Comparison of ENCODE assay signal across 8 mouse cellular contexts in genomic region chrX:75672976-75673375, GRCm38 (mm10).
A peak's percentile ranks its signal among the peaks of the same experiment; 100 is the strongest.
DNase-seq lines count a peak whose midpoint lies in the region; ATAC-seq lines count a peak whose summit lies in the region.

No protein-coding gene starts in this region.

- peak overlapping the region; percentile 35; the same call in 1 of the 2 replicates for H3K4me2 ChIP-seq in forebrain, embryonic 14.5 days (ENCODE audit: low read length)
- H3K4me2 ChIP-seq in intestine, embryonic 16.5 days (ENCODE audit: low read depth, low read length), result peak overlapping the region; percentile 43

- no peaks in the 10 kb centered on the region for H3K9me3 ChIP-seq in forebrain, embryonic 14.5 days (replicated peaks; ENCODE audit: control insufficient read depth, low read length)
- no peaks in the 10 kb centered on the region for H3K9me3 ChIP-seq in intestine, embryonic 16.5 days (ENCODE audit: control insufficient read depth, low read length)
- peaks cover 28% of the 10 kb centered on the region; the same call in 1 of the 2 replicates for H3K9me3 ChIP-seq in midbrain, embryonic 10.5 days (replicated peaks)

- WGBS in forebrain, embryonic 14.5 days, result 82% methylated on average over 13 of the region's 13 CpGs
- 84% methylated on average over 13 of the region's 13 CpGs for WGBS in intestine, embryonic 16.5 days
- 78% methylated on average over 13 of the region's 13 CpGs for WGBS in midbrain, embryonic 10.5 days

- peak; percentile 12 for DNase-seq in kidney, adult 11 months
- no peak for DNase-seq in kidney, postnatal 36 days
- peak; percentile 8 for DNase-seq in adrenal gland, adult 8-10 months
- peak; percentile 0 for DNase-seq in forebrain, embryonic 14.5 days (ENCODE audit: low spot score)
- DNase-seq in midbrain, embryonic 10.5 days (ENCODE audit: low spot score), result no peak
- peak; percentile 11 for DNase-seq in testis, postnatal 14 days (ENCODE audit: low spot score)
- DNase-seq in embryo, embryonic 11 days, result no peak

- no peaks in the 10 kb centered on the region for H3K4me1 ChIP-seq in forebrain, embryonic 14.5 days (ENCODE audit: control insufficient read depth, insufficient read depth, low read length)
- no peaks in the 10 kb centered on the region for H3K4me1 ChIP-seq in intestine, embryonic 16.5 days (ENCODE audit: control insufficient read depth, insufficient read depth, low read length)
- H3K4me1 ChIP-seq in midbrain, embryonic 10.5 days, result no peaks in the 10 kb centered on the region

- no peak overlapping the region for H3K27ac ChIP-seq in forebrain, embryonic 14.5 days (ENCODE audit: low read depth, low read length)
- no peak overlapping the region for H3K27ac ChIP-seq in intestine, embryonic 16.5 days (ENCODE audit: low read length)
- H3K27ac ChIP-seq in midbrain, embryonic 10.5 days (replicated peaks), result peak overlapping the region; percentile 74

- H3K9ac ChIP-seq in forebrain, embryonic 14.5 days (ENCODE audit: low read length), result peak overlapping the region; percentile 54
- H3K9ac ChIP-seq in intestine, embryonic 16.5 days (ENCODE audit: low read depth, low read length), result peak overlapping the region; percentile 57

- no peaks in the 10 kb centered on the region for H3K27me3 ChIP-seq in forebrain, embryonic 14.5 days (replicated peaks; ENCODE audit: control insufficient read depth, insufficient read depth, low read length)
- H3K27me3 ChIP-seq in intestine, embryonic 16.5 days (replicated peaks; ENCODE audit: control insufficient read depth, insufficient read depth, low read length), result no peaks in the 10 kb centered on the region
- no peaks in the 10 kb centered on the region for H3K27me3 ChIP-seq in midbrain, embryonic 10.5 days (ENCODE audit: low read depth, poor library complexity, severe bottlenecking)

- H3K4me3 ChIP-seq in forebrain, embryonic 14.5 days (ENCODE audit: low read depth, low read length), result peak overlapping the region; percentile 13
- H3K4me3 ChIP-seq in intestine, embryonic 16.5 days (ENCODE audit: low read length), result 0 out of 2 replicates have a peak overlapping the region, but pooled peaks have one; percentile 22
- peak overlapping the region; percentile 36 for H3K4me3 ChIP-seq in midbrain, embryonic 10.5 days

- no peaks in the 10 kb centered on the region for H3K36me3 ChIP-seq in forebrain, embryonic 14.5 days (ENCODE audit: control insufficient read depth, insufficient read depth, low read length)
- no peaks in the 10 kb centered on the region for H3K36me3 ChIP-seq in intestine, embryonic 16.5 days (ENCODE audit: control insufficient read depth, insufficient read depth, low read length)
- H3K36me3 ChIP-seq in midbrain, embryonic 10.5 days, result no peaks in the 10 kb centered on the region

- ATAC-seq in forebrain, embryonic 14.5 days, result no peak
- ATAC-seq in intestine, embryonic 16.5 days, result no peak

Comparison
In these comparisons a context has a peak if more than half of its experiments do, and no peak if none do; other contexts are left out.
1. DNase-seq: peak in kidney, adult 11 months (single experiment), adrenal gland, adult 8-10 months (single experiment), forebrain, embryonic 14.5 days (single experiment) and testis, postnatal 14 days (single experiment); none in kidney, postnatal 36 days (0 of 2), midbrain, embryonic 10.5 days (single experiment) and embryo, embryonic 11 days (single experiment).
2. Peak in every context shown above with its lines, with median percentiles within 50 percentile points of each other: H3K4me3 ChIP-seq.